Mouse (Mus musculus): ENCODE measurements around the gene Ackr1. TPM values are rescaled to one million over a fixed set of nuclear protein-coding genes. Genes with fewer than 3 reads are reported as not detected.
"Not testable (repeated sequence)": the region's sequence is repeated elsewhere in the genome, so short reads cannot be mapped to it uniquely, and the experiment has no call there.

Ackr1 gene
- polyA plus RNA-seq, 2 experiments, result 53.0 to 76.9 TPM

DNA sequence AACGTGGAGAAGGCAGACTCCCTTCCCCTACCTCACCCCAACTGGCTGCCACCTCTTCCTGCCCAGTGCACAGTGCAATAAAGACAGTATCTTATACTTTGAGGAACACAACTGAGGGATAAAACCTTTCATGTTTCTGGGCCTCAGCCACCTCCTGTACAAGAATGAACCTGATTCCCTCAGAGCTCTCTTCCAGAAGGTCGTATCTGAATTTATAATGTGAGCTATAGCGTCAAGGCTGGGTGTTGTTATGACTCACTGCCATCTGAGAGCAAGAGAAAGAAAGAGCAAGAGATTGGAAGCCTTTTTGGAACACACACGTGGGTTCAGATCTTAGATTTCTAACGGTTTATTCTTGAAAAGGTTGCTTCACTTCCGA is 11.3 kb downstream of the Ackr1 start:
- WGBS (ENCODE audit: insufficient replicate concordance), result 50% methylated on average over 6 of the region's 6 CpGs
- TF ChIP-seq CTCF (IDR thresholded peaks at IDR 0.05; ENCODE audit: low read depth), result no peak
- TF ChIP-seq EP300 (IDR thresholded peaks at IDR 0.05; ENCODE audit: low read depth), result no peak
- Histone ChIP-seq H3K4me2 (ENCODE audit: low read depth) (no peak overlapping the region), H3K27me3 (ENCODE audit: control insufficient read depth, insufficient read depth, low read length) (no peaks in the 10 kb centered on the region), H3K9me3 (ENCODE audit: control insufficient read depth, low read length) (no peaks in the 10 kb centered on the region), H3K4me3 (ENCODE audit: insufficient read depth in 1 of 2, low read depth in 2 of 2, low read length in 2 of 2) (no peak overlapping the region), H3K36me3 (replicated peaks; ENCODE audit: control insufficient read depth, insufficient read depth, low read depth) (no peaks in the 10 kb centered on the region), H3K9ac (replicated peaks) (no peak overlapping the region), H3K4me1 (replicated peaks; ENCODE audit: control insufficient read depth in 2 of 2, insufficient read depth in 2 of 2, low read length in 1 of 2) (peaks cover 25 to 27% of the 10 kb centered on the region in 2 experiments), H3K27ac (no peak overlapping the region)
- ATAC-seq (ENCODE audit: insufficient read depth), result no peak
- DNase-seq (ENCODE audit: low read depth in 3 of 3, low spot score in 3 of 3), result no peak

DNA sequence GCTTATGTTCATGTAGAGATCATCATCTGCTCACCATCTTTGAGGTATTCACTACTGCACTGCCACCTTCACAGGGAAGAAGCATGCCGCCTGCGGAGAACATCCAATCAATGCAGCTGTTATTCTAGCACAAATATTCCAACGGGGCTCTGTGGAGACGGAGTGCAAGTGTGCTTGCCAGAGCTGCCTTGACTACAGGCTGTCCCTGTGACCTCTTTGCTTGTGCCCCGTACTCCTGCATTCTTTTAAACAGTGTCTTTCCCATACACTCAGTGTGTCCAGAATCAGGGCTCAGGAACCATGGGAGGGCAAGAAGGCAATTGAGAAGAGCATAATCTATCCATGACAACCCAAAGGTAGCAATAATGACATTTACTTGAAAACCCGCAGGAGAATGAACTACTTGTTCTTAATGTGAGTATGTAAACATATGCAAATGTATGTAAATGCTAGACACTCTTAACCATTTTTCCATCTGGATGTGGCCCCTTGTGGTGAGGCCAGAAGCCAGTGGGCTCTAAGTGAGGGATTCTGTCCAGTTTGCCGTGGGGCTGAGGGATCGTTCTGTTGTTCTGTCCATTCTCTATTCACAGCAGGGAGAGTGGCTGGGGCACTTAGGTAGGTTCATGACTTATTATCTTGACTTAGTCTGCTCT is 11.8 kb downstream of the Ackr1 start:
- 71% methylated on average over 8 of the region's 8 CpGs for WGBS (ENCODE audit: insufficient replicate concordance)
- H3K4me3 ChIP-seq (ENCODE audit: insufficient read depth in 1 of 2, low read depth in 2 of 2, low read length in 2 of 2), result no peak overlapping the region

DNA sequence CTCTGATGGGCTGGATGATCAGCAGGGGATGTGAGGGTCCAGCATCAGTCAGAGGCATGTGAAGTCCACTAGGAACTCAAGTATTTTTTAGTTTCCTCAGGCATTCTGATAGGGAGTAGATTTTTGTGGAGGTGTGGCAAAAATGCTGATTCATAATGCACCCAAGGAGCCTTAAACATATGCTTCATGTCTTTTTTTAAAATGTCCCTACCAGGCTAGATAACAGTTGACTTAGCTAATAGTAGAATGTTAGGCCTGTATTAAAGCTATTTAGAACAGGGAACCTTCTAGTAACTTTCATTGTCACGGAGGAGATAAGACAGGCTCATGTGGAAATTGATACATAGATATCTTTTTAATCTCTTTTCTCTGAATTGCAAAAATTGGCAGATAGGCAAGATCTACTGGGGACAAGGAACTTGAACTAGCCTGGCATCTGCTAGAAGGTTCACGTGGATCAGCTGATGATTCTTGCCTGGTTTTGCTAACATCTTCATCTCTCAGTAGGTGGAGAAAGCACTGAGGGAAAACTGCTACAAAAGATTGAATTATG is 15.5 kb downstream of the Ackr1 start:
- ATAC-seq (ENCODE audit: insufficient read depth), result no peak
- no peak for TF ChIP-seq EP300 (IDR thresholded peaks at IDR 0.05; ENCODE audit: low read depth)
- TF ChIP-seq CTCF (IDR thresholded peaks at IDR 0.05; ENCODE audit: low read depth), result no peak
- WGBS (ENCODE audit: insufficient replicate concordance), result 53% methylated on average over 2 of the region's 2 CpGs
- peaks cover 0 to 2% of the 10 kb centered on the region in 2 experiments; a peak in 1 of 4 replicates for H3K4me1 ChIP-seq (replicated peaks; ENCODE audit: control insufficient read depth in 2 of 2, insufficient read depth in 2 of 2, low read length in 1 of 2)
- no peaks in the 10 kb centered on the region for H3K27me3 ChIP-seq (ENCODE audit: control insufficient read depth, insufficient read depth, low read length)
- H3K4me3 ChIP-seq (ENCODE audit: insufficient read depth in 1 of 2, low read depth in 2 of 2, low read length in 2 of 2), result no peak overlapping the region
- no peak overlapping the region for H3K4me2 ChIP-seq (ENCODE audit: low read depth)
- no peak overlapping the region for H3K27ac ChIP-seq
- H3K9me3 ChIP-seq (ENCODE audit: control insufficient read depth, low read length), result no peaks in the 10 kb centered on the region
- no peaks in the 10 kb centered on the region for H3K36me3 ChIP-seq (replicated peaks; ENCODE audit: control insufficient read depth, insufficient read depth, low read depth)
- DNase-seq (ENCODE audit: low read depth in 3 of 3, low spot score in 3 of 3), result no peak
- H3K9ac ChIP-seq (replicated peaks), result no peak overlapping the region; the same call in 1 of the 2 replicates

More for the DNA sequence above, 11.8 kb downstream of the Ackr1 start:
- TF ChIP-seq CTCF (IDR thresholded peaks at IDR 0.05; ENCODE audit: low read depth), result no peak
- TF ChIP-seq EP300 (IDR thresholded peaks at IDR 0.05; ENCODE audit: low read depth), result no peak
- Histone ChIP-seq H3K9me3 (ENCODE audit: control insufficient read depth, low read length) (no peaks in the 10 kb centered on the region), H3K36me3 (replicated peaks; ENCODE audit: control insufficient read depth, insufficient read depth, low read depth) (no peaks in the 10 kb centered on the region), H3K4me2 (ENCODE audit: low read depth) (no peak overlapping the region), H3K9ac (replicated peaks) (no peak overlapping the region), H3K27me3 (ENCODE audit: control insufficient read depth, insufficient read depth, low read length) (no peaks in the 10 kb centered on the region), H3K4me1 (replicated peaks; ENCODE audit: control insufficient read depth in 2 of 2, insufficient read depth in 2 of 2, low read length in 1 of 2) (peaks cover 21 to 23% of the 10 kb centered on the region in 2 experiments), H3K27ac (no peak overlapping the region)
- ATAC-seq (ENCODE audit: insufficient read depth) (no peak), DNase-seq (ENCODE audit: low read depth in 3 of 3, low spot score in 3 of 3) (no peak)

DNA sequence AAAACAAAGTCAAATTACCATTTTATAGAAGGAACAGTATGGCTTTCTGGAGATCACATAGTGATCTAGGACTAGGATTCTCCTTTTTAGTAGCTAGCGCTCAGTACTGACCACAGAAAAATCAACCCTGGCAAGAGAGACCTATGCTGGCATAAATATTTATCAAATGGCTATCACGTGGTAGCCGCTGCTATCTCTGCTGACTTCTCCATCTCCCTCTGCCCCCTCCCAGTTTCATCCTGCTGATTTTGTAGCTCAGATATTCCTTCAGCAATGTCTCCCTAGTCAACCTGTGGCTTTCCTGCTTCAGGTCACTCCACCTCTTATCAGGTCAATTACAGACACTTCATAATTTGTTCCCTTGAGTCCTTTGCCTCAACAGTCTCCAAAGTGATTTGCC is 17.8 kb downstream of the Ackr1 start:
- H3K27me3 ChIP-seq (ENCODE audit: control insufficient read depth, insufficient read depth, low read length), result no peaks in the 10 kb centered on the region
- H3K36me3 ChIP-seq (replicated peaks; ENCODE audit: control insufficient read depth, insufficient read depth, low read depth), result no peaks in the 10 kb centered on the region
- H3K9me3 ChIP-seq (ENCODE audit: control insufficient read depth, low read length), result no peaks in the 10 kb centered on the region
- no peak for TF ChIP-seq CTCF (IDR thresholded peaks at IDR 0.05; ENCODE audit: low read depth)
- no peak for TF ChIP-seq EP300 (IDR thresholded peaks at IDR 0.05; ENCODE audit: low read depth)
- ATAC-seq (ENCODE audit: insufficient read depth), result no peak
- 63% methylated on average over 3 of the region's 3 CpGs for WGBS (ENCODE audit: insufficient replicate concordance)
- H3K4me2 ChIP-seq (ENCODE audit: low read depth), result no peak overlapping the region
- no peak overlapping the region for H3K27ac ChIP-seq
- H3K9ac ChIP-seq (replicated peaks), result no peak overlapping the region
- H3K4me1 ChIP-seq (replicated peaks; ENCODE audit: control insufficient read depth in 2 of 2, insufficient read depth in 2 of 2, low read length in 1 of 2), result peaks cover 0 to 2% of the 10 kb centered on the region in 2 experiments; a peak in 1 of 4 replicates
- no peak for DNase-seq (ENCODE audit: low read depth in 3 of 3, low spot score in 3 of 3)
- no peak overlapping the region for H3K4me3 ChIP-seq (ENCODE audit: insufficient read depth in 1 of 2, low read depth in 2 of 2, low read length in 2 of 2)

DNA sequence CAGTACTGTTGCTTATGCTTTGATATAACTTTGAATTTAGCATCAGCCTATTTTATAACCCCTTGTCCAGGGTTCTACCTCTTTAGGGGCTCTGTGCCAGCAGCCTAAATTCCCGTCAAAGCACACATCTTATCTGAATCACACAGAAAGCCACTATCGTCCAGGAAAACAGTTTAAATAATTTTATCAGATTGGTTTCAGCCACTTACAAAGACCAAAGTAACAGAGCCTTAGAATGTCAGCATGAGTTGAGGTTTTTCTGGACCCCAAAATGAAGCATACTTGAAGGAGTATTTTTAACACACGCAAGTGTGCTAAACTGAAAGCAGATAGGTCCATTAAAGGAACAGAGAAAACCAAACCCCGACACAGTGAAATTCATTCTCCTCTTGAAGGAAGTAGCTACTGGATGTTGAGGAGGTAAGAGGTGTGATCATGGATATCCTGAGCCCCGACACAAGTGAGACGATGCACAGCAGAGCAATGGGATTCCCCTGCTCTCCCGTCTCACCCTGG is 20.0 kb downstream of the Ackr1 start:
- not testable (repeated sequence) for H3K9me3 ChIP-seq (ENCODE audit: control insufficient read depth, low read length); ATAC-seq (ENCODE audit: insufficient read depth); H3K4me1 ChIP-seq (replicated peaks; ENCODE audit: control insufficient read depth in 2 of 2, insufficient read depth in 2 of 2, low read length in 1 of 2); H3K36me3 ChIP-seq (replicated peaks; ENCODE audit: control insufficient read depth, insufficient read depth, low read depth); H3K27me3 ChIP-seq (ENCODE audit: control insufficient read depth, insufficient read depth, low read length); H3K4me3 ChIP-seq (ENCODE audit: insufficient read depth in 1 of 2, low read depth in 2 of 2, low read length in 2 of 2); H3K9ac ChIP-seq (replicated peaks); H3K27ac ChIP-seq; H3K4me2 ChIP-seq (ENCODE audit: low read depth); DNase-seq (ENCODE audit: low read depth in 3 of 3, low spot score in 3 of 3)
- WGBS (ENCODE audit: insufficient replicate concordance), result 47% methylated on average over 7 of the region's 7 CpGs

DNA sequence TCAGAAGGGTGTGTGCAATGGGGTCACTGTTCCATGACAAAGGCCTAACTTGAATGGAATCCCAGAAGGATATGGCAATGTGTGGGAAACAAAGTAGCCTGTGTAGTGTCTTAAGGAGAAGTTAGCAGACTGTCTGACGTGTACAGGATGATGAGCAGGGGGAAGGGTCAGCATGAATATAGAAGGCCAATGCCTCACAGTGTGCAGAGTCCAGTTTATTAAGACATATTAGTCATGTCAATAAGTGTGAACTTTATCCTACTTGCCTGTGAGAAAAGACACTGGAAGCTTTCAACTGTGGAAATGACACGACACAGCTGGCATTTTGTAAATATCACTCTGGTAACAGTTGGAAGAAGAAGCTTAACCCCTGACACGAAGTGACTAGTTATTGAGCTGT is 30.8 kb downstream of the Ackr1 start:
- not testable (repeated sequence) for H3K27me3 ChIP-seq (ENCODE audit: control insufficient read depth, insufficient read depth, low read length); H3K36me3 ChIP-seq (replicated peaks; ENCODE audit: control insufficient read depth, insufficient read depth, low read depth); ATAC-seq (ENCODE audit: insufficient read depth); H3K27ac ChIP-seq; H3K4me1 ChIP-seq (replicated peaks; ENCODE audit: control insufficient read depth in 2 of 2, insufficient read depth in 2 of 2, low read length in 1 of 2); DNase-seq (ENCODE audit: low read depth in 3 of 3, low spot score in 3 of 3); H3K9ac ChIP-seq (replicated peaks); H3K4me3 ChIP-seq (ENCODE audit: insufficient read depth in 1 of 2, low read depth in 2 of 2, low read length in 2 of 2); H3K9me3 ChIP-seq (ENCODE audit: control insufficient read depth, low read length); H3K4me2 ChIP-seq (ENCODE audit: low read depth)
- WGBS (ENCODE audit: insufficient replicate concordance), result 33% methylated on average over 3 of the region's 3 CpGs

All from liver, embryonic 14.5 days (tissue).